Mouse (Mus musculus): Measurements from ENCODE around the gene Chtop. TPM values are rescaled to one million over a fixed set of nuclear protein-coding genes. Genes with fewer than 3 reads are reported as not detected.

Chtop gene
- polyA plus RNA-seq (2014; fragmentation: Illumina TruSeq; extraction: RNeasy Lipid Tissue Mini Kit (QIAGEN cat#74804); ENCODE audit: low read depth, low replicate concordance): 71.7 TPM

GRCm38 (mm10) chr3:90508950-90509746, at the start of gene Chtop:
Chtop (minus strand) TSS chr3:90509498.

DNA sequence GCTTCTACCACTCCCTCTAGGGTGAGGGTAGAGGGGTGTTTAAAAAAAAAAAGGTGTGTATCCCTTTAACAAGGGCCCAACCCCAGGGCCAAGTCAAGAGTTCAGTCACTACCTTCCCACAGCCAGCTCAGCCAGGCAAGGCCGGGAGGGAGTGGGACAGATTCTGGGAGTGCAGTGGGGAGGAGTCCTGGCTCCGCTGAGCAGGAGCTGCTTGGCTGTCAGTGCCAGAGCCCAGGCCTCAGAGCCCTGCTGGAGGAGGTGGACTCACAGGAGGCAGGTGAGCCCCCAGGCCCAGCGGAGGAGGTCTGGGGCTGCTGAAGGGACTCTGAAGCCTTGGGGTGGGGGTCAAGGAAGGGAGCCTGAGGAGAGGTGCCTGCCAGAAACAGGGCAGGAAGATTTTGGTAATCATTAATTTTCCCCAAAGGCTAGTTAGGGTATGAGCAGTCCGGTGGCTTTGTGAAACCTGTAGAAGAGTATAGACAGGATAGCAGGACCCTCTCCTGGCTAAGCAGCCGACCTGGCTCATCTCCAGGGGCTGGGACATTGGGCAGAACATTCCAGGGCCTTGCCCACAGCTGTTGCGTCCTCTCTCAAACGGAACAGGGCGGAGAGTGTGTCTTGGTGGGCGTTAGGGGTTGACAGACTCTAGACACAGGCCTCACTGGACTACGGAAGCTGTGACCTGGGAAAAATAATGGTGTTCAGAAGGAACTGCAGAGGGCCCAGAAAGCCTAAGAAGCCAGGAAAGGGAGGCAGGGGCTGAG, 28.0 kb upstream of the Chtop start, which contains the start of gene S100a16:
Gene S100a16 (plus strand): TSS at position 114 of the 764 bp plus-strand sequence.

GRCm38 (mm10) chr3:90526580-90526979, 17.3 kb upstream of the Chtop start, which contains the start of gene S100a14:
S100a14 (plus strand) TSS chr3:90526856.

GRCm38 (mm10) chr3:90513796-90514590, 4.7 kb upstream of the Chtop start, which contains the start of the genes S100a1 and S100a13:
S100a1 (minus strand) TSS chr3:90514392.
S100a13 (plus strand) TSS chr3:90514435.

DNA sequence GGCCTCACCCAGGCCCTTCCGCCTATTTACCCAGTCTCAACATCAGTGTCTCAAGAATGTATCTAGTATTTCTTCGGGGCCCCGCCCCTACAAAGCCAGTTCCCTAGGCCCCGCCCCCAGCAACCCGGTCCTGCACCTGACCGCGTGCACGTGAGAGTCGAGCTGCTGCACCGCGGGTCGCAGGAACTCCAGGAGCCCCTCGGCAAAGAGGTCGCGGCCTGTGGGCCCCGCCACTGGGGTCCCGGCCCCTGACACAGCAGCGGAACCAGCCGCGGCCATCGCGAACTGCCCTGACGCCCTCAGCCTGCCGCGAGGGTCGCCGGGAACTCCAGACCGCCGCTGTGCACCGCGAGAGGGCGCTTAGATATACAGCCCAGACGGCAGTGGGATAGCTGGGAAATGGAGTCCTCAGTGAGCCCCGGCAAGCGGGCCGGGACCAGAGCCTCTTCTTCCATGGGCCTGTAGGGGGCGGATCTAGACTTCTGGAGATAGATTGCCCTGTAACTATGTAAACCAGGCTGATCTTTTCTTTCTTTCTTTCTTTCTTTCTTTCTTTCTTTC, 18.5 kb downstream of the Chtop start, which contains the start of gene Snapin:
Gene Snapin (minus strand): TSS at position 338 of the 561 bp plus-strand sequence.

GRCm38 (mm10) chr3:90475831-90476611, 33.3 kb downstream of the Chtop start, which contains the start of gene Ilf2:
Ilf2 (plus strand) TSS chr3:90476126.

GRCm38 (mm10) chr3:90465686-90466310, 43.5 kb downstream of the Chtop start, which contains the start of gene Npr1:
Npr1 (minus strand) TSS chr3:90465866.

Other genes with a start within 250 kb of the Chtop start
- gene Dennd4b, start 244.3 kb downstream of the Chtop start, polyA plus RNA-seq (2014; fragmentation: Illumina TruSeq; extraction: RNeasy Lipid Tissue Mini Kit (QIAGEN cat#74804); ENCODE audit: low read depth, low replicate concordance): 0.87 TPM
- 13.4 TPM for gene Gatad2b, start 216.3 kb downstream of the Chtop start, polyA plus RNA-seq (2014; fragmentation: Illumina TruSeq; extraction: RNeasy Lipid Tissue Mini Kit (QIAGEN cat#74804); ENCODE audit: low read depth, low replicate concordance)
- gene Slc27a3, start 119.6 kb downstream of the Chtop start, polyA plus RNA-seq (2014; fragmentation: Illumina TruSeq; extraction: RNeasy Lipid Tissue Mini Kit (QIAGEN cat#74804); ENCODE audit: low read depth, low replicate concordance): not detected
- 3.6 TPM for gene Ints3, start 75.9 kb downstream of the Chtop start, polyA plus RNA-seq (2014; fragmentation: Illumina TruSeq; extraction: RNeasy Lipid Tissue Mini Kit (QIAGEN cat#74804); ENCODE audit: low read depth, low replicate concordance)
- gene Npr1, start 43.6 kb downstream of the Chtop start, polyA plus RNA-seq (2014; fragmentation: Illumina TruSeq; extraction: RNeasy Lipid Tissue Mini Kit (QIAGEN cat#74804); ENCODE audit: low read depth, low replicate concordance): 3.0 TPM
- gene Ilf2, start 33.4 kb downstream of the Chtop start, polyA plus RNA-seq (2014; fragmentation: Illumina TruSeq; extraction: RNeasy Lipid Tissue Mini Kit (QIAGEN cat#74804); ENCODE audit: low read depth, low replicate concordance): 16.2 TPM
- gene Snapin, start 18.5 kb downstream of the Chtop start, polyA plus RNA-seq (2014; fragmentation: Illumina TruSeq; extraction: RNeasy Lipid Tissue Mini Kit (QIAGEN cat#74804); ENCODE audit: low read depth, low replicate concordance): 31.9 TPM
- gene S100a1, start 4.9 kb upstream of the Chtop start, polyA plus RNA-seq (2014; fragmentation: Illumina TruSeq; extraction: RNeasy Lipid Tissue Mini Kit (QIAGEN cat#74804); ENCODE audit: low read depth, low replicate concordance): 118 TPM
- gene S100a13, start 4.9 kb upstream of the Chtop start, polyA plus RNA-seq (2014; fragmentation: Illumina TruSeq; extraction: RNeasy Lipid Tissue Mini Kit (QIAGEN cat#74804); ENCODE audit: low read depth, low replicate concordance): 21.7 TPM
- gene S100a14, start 17.4 kb upstream of the Chtop start, polyA plus RNA-seq (2014; fragmentation: Illumina TruSeq; extraction: RNeasy Lipid Tissue Mini Kit (QIAGEN cat#74804); ENCODE audit: low read depth, low replicate concordance): not detected
- gene S100a16, start 27.8 kb upstream of the Chtop start, polyA plus RNA-seq (2014; fragmentation: Illumina TruSeq; extraction: RNeasy Lipid Tissue Mini Kit (QIAGEN cat#74804); ENCODE audit: low read depth, low replicate concordance): 12.6 TPM
- gene S100a3, start 51.1 kb upstream of the Chtop start, polyA plus RNA-seq (2014; fragmentation: Illumina TruSeq; extraction: RNeasy Lipid Tissue Mini Kit (QIAGEN cat#74804); ENCODE audit: low read depth, low replicate concordance): not detected
- not detected for gene S100a2, start 80.7 kb upstream of the Chtop start, polyA plus RNA-seq (2014; fragmentation: Illumina TruSeq; extraction: RNeasy Lipid Tissue Mini Kit (QIAGEN cat#74804); ENCODE audit: low read depth, low replicate concordance)
- gene Gm42674, start 92.4 kb upstream of the Chtop start, polyA plus RNA-seq (2014; fragmentation: Illumina TruSeq; extraction: RNeasy Lipid Tissue Mini Kit (QIAGEN cat#74804); ENCODE audit: low read depth, low replicate concordance): not detected
- gene S100a4, start 94.3 kb upstream of the Chtop start, polyA plus RNA-seq (2014; fragmentation: Illumina TruSeq; extraction: RNeasy Lipid Tissue Mini Kit (QIAGEN cat#74804); ENCODE audit: low read depth, low replicate concordance): 1.1 TPM
- gene S100a5, start 99.0 kb upstream of the Chtop start, polyA plus RNA-seq (2014; fragmentation: Illumina TruSeq; extraction: RNeasy Lipid Tissue Mini Kit (QIAGEN cat#74804); ENCODE audit: low read depth, low replicate concordance): not detected
- gene S100a6, start 103.4 kb upstream of the Chtop start, polyA plus RNA-seq (2014; fragmentation: Illumina TruSeq; extraction: RNeasy Lipid Tissue Mini Kit (QIAGEN cat#74804); ENCODE audit: low read depth, low replicate concordance): 1.2 TPM
- not detected for gene S100a7a, start 144.5 kb upstream of the Chtop start, polyA plus RNA-seq (2014; fragmentation: Illumina TruSeq; extraction: RNeasy Lipid Tissue Mini Kit (QIAGEN cat#74804); ENCODE audit: low read depth, low replicate concordance)
- gene S100a8, start 159.5 kb upstream of the Chtop start, polyA plus RNA-seq (2014; fragmentation: Illumina TruSeq; extraction: RNeasy Lipid Tissue Mini Kit (QIAGEN cat#74804); ENCODE audit: low read depth, low replicate concordance): 4.1 TPM
- gene S100a9, start 186.2 kb upstream of the Chtop start, polyA plus RNA-seq (2014; fragmentation: Illumina TruSeq; extraction: RNeasy Lipid Tissue Mini Kit (QIAGEN cat#74804); ENCODE audit: low read depth, low replicate concordance): 2.4 TPM
- gene Pglyrp4, start 217.4 kb upstream of the Chtop start, polyA plus RNA-seq (2014; fragmentation: Illumina TruSeq; extraction: RNeasy Lipid Tissue Mini Kit (QIAGEN cat#74804); ENCODE audit: low read depth, low replicate concordance): not detected

All from liver, adult 10 weeks (tissue).